Mouse (Mus musculus) pancreas, adult 10 weeks (tissue): ENCODE data around the gene Aldh16a1. TPM values are rescaled to one million over a fixed set of nuclear protein-coding genes. Genes with fewer than 3 reads are reported as not detected.

Experiments used
- polyA plus RNA-seq: library from polyadenylated mRNA; stranded (reverse); fragments of 350-450 nt; fragmentation: Illumina TruSeq; extraction: RNeasy Lipid Tissue Mini Kit (QIAGEN cat#74804); gene quantifications from one replicate; pipeline ENCODE4 v1.2.3, GENCODE M21; 2015; ENCODE audit warnings: low read depth, low replicate concordance; ENCODE audit not compliant: insufficient read depth

Gene Aldh16a1
- 9.4 TPM for polyA plus RNA-seq

DNA sequence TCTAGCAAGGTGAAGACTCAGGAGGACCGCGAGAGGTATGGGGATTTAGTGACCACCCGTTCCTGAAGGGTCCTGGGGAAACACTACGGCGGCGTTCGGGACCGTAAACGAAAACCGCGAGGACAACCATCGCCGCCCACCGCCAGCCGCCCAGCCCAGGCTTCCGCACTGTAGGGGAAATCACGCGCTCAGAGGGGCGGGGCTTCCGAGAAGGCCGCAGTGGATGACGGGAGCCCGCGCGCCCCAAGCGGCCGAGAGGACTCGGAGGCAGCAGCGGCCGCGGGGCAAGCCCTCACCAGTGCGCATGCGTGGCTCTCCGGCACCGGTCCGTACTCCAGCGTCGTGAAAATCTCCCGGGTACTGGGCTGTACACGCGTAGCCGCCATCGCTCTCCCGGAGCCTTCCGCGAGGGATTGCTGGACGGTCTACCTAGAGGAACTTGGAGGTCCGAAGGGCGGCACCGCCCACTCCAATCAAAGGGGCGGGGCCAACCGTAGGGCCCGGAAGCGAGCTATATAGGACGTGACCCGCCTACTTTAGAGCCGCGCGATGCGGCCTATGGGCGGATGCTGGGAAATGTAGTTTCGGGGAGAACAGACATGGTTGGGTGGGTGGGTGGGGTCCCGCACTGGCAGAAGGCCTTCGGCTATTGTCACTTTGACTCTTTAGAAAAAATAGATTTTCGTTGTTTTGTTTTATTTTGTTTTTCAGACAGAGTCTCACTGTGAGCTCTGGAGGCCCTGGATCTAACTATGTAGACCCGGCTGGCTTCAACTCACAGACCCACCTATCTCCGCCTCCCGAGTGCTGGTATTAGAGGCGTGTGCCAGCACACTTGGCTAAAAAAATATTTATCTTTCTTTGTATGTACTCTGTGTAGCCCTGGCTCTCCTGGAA, at the start of gene Aldh16a1, which contains the start of gene Pih1d1:
TSS of gene Aldh16a1 (minus strand) at position 489 of the 897 bp plus-strand sequence.
TSS of gene Pih1d1 (plus strand) at position 208 of the 897 bp plus-strand sequence.

DNA sequence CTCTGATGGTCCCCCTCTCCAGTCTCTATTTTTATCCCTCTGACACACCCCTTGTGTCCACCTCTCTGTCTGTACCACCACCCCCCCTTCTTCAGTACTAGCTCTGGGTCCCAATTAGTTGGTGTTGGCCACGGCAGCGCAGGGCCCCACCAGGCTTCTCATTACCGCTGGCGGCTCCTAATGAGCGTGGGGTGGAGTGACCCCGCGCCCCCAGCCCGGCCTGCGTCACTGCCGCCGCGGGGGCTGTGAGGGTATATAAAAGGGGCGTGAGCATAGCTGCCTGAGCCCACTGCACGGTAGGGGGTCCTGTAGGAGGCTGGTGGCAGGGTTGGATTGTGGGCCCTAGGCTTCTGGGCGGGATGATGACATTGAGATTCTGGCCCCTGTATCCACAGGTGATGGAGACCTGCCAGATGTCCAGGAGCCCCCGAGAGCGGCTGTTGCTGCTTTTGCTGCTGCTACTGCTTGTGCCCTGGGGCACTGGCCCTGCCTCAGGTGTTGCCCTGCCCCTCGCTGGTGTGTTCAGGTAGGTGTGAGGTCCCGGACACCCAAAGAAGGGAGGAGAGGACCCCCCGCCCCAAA, 26.6 kb upstream of the Aldh16a1 start, which contains the start of gene Pth2:
TSS of gene Pth2 (plus strand) at position 100 of the 582 bp plus-strand sequence.

DNA sequence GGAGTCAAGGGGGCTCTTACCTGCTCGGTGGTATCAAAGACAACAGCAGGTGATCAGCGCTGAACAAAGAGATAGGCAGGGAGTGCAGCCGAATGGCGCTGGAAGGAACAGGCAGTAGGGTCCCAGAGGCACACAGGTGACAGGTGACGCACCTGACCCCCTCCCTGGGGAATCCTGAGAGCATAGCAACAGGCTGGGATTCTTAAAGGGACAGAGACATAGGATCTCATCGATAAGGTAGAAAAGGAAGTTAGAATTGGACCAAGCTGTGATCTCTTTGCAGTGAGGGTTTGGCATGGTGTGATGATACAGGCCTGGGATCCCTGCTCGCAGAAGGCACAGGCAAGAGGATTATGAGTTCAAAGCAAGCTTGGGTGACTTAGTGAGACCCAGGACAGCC, 25.1 kb upstream of the Aldh16a1 start, which contains the start of gene Gfy:
TSS of gene Gfy (minus strand) at position 101 of the 400 bp plus-strand sequence.

DNA sequence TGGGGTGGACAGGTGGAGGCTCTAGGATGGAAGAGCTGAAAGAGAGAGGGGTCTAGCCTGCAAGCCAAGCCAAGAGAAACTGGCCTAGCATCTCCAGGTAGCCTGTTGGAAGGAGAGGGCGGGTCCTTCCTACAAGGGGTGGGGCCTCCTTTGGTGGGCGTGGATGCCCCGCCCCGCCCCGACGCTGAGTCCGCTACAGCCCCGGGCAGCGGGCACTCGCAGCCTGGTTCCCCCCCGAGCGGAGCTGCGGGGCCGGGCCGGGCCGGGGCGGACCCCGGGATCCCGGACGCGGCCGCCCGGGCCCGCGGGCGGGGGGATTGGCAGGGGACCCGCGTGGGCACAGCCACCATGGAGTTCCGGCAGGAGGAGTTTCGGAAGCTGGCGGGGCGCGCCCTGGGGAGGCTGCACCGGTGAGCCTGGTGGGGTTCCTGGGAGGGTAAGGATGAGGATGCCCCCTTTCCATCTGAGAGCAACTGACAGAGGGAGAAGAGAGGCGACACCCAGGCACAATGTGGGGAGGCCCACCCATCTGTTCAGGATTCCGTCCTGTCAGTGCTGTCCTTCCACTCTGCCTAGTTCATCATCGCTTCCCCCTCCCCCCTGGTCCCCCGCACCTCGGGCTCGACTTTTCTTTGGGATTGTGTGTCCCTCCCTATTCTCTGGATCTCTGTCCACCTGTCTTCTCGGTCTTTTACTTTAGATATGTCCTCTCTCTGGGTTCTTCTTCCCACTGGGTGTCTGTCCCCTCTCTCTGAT, 9.5 kb upstream of the Aldh16a1 start, which contains the start of gene Slc17a7:
TSS of gene Slc17a7 (plus strand) at position 215 of the 756 bp plus-strand sequence.

DNA sequence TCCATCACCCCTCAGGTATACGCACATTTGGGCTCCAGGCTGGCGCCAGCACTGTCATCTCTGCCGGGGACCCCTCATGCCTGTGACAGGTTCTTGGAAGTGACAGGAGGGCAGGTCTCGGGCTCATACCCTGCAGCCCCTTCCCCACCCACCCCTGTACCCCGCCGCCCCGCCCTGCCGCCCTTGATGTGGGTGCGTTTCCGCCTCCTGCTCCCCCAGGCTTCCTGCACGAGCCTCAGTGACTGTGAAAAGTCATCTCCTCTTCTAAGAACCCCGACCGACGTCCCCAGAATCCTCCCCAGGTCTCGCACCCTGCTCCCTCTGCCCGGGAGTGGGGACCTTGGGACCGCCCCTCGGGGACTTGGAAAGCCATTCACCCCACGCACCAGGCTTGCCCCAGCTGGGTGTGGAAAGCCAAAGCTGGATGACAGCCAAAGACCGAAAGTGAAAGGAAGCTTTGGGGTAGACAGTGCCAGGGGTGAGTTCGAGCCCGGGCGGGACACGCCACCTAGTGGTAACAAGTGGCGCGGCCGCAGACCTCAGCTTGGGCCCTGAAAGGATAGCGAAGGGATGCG, 18.3 kb downstream of the Aldh16a1 start, which contains the start of the genes Gm45713 and Flt3l:
TSS of gene Gm45713 (minus strand) at position 239 of the 575 bp plus-strand sequence.
TSS of gene Flt3l (minus strand) at position 440 of the 575 bp plus-strand sequence.

DNA sequence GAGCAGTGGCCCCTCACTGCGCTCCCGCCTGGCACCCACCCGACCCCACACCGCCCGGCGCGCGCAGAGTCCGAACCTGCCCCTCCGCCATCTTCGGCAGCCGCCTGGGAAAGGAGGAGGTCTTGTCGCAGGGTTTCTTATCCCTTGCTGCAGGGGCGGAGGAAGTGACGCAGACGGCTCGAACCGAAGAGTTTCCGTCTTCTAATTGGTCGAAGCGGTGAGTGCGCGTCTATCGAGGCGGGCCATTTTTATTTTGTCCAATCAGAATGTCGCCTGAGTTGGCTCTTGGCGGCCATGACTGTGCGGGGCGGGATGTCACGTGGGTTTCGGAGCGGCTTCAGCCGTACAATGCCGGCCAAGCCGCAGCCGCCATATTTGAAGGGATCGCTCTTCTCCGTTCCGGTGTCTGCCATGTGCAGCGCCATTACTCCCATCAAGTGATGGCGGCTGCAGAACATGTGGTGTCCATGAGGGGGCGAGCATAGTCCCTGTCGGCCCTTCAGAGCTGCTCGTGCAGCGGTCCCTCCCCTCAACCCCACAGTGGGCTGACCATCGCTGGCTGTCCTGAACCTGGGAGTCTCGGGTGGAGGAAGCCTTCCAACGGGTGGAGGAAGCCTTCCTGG, 25.6 kb downstream of the Aldh16a1 start, which contains the start of gene Rpl13a:
TSS of gene Rpl13a (minus strand) at position 138 of the 623 bp plus-strand sequence.

GRCm38 (mm10) chr7:45124224-45125143, 29.9 kb downstream of the Aldh16a1 start, which contains the start of gene Rps11:
TSS of gene Rps11 (minus strand) at chr7:45124439.

GRCm38 (mm10) chr7:45103652-45104180, 50.7 kb downstream of the Aldh16a1 start, which contains the start of gene Fcgrt:
TSS of gene Fcgrt (minus strand) at chr7:45103851.

GRCm38 (mm10) chr7:45092048-45092447, 62.3 kb downstream of the Aldh16a1 start, which contains the start of gene Rcn3:
TSS of gene Rcn3 (minus strand) at chr7:45092221.

Other genes with a start within 250 kb of the Aldh16a1 start
- 13.8 TPM for gene Ap2a1, start 225.1 kb downstream of the Aldh16a1 start, polyA plus RNA-seq
- gene Tsks, start 211.4 kb downstream of the Aldh16a1 start, polyA plus RNA-seq = not detected
- gene Cpt1c, start 179.7 kb downstream of the Aldh16a1 start, polyA plus RNA-seq = 3.9 TPM
- 31.9 TPM for gene Prmt1, start 168.0 kb downstream of the Aldh16a1 start, polyA plus RNA-seq
- 70.4 TPM for gene Irf3, start 156.9 kb downstream of the Aldh16a1 start, polyA plus RNA-seq
- gene Bcl2l12, start 155.9 kb downstream of the Aldh16a1 start, polyA plus RNA-seq = 2.8 TPM
- 17.4 TPM for gene Scaf1, start 138.2 kb downstream of the Aldh16a1 start, polyA plus RNA-seq
- gene Rras, start 136.6 kb downstream of the Aldh16a1 start, polyA plus RNA-seq = 29.2 TPM
- 5.3 TPM for gene Prr12, start 101.7 kb downstream of the Aldh16a1 start, polyA plus RNA-seq
- gene Nosip, start 92.2 kb downstream of the Aldh16a1 start, polyA plus RNA-seq = 12.8 TPM
- 13.8 TPM for gene Prrg2, start 91.9 kb downstream of the Aldh16a1 start, polyA plus RNA-seq
- gene Rcn3, start 62.4 kb downstream of the Aldh16a1 start, polyA plus RNA-seq = 25.7 TPM
- 25.4 TPM for gene Fcgrt, start 50.7 kb downstream of the Aldh16a1 start, polyA plus RNA-seq
- 500 TPM for gene Rps11, start 30.1 kb downstream of the Aldh16a1 start, polyA plus RNA-seq
- gene Rpl13a, start 25.8 kb downstream of the Aldh16a1 start, polyA plus RNA-seq = 1,110 TPM
- gene Gm45713, start 18.4 kb downstream of the Aldh16a1 start, polyA plus RNA-seq = 0.61 TPM
- 14.1 TPM for gene Flt3l, start 18.2 kb downstream of the Aldh16a1 start, polyA plus RNA-seq
- gene Pih1d1, start 281 bp downstream of the Aldh16a1 start, polyA plus RNA-seq = 8.8 TPM
- not detected for gene Slc17a7, start 9.4 kb upstream of the Aldh16a1 start, polyA plus RNA-seq
- not detected for gene Gfy, start 25.0 kb upstream of the Aldh16a1 start, polyA plus RNA-seq
- gene Pth2, start 26.4 kb upstream of the Aldh16a1 start, polyA plus RNA-seq = not detected
- not detected for gene Ccdc155, start 50.3 kb upstream of the Aldh16a1 start, polyA plus RNA-seq
- 7.0 TPM for gene Dkkl1, start 57.6 kb upstream of the Aldh16a1 start, polyA plus RNA-seq
- 98.6 TPM for gene Tead2, start 61.2 kb upstream of the Aldh16a1 start, polyA plus RNA-seq
- 2.7 TPM for gene Cd37, start 84.5 kb upstream of the Aldh16a1 start, polyA plus RNA-seq
- not detected for gene Slc6a16, start 86.5 kb upstream of the Aldh16a1 start, polyA plus RNA-seq
- not detected for gene Slc6a21, start 122.9 kb upstream of the Aldh16a1 start, polyA plus RNA-seq
- gene Trpm4, start 179.2 kb upstream of the Aldh16a1 start, polyA plus RNA-seq = 15.2 TPM
- 0.89 TPM for gene Hrc, start 180.7 kb upstream of the Aldh16a1 start, polyA plus RNA-seq
- gene Ppfia3, start 212.4 kb upstream of the Aldh16a1 start, polyA plus RNA-seq = 0.92 TPM
- 4.4 TPM for gene Lin7b, start 216.0 kb upstream of the Aldh16a1 start, polyA plus RNA-seq
- 230 TPM for gene Snrnp70, start 241.2 kb upstream of the Aldh16a1 start, polyA plus RNA-seq